Mouse (Mus musculus) urinary bladder, postnatal 10 days (tissue): ENCODE results near the gene Rhox4e.
"Not testable (repeated sequence)": the region's sequence is repeated elsewhere in the genome, so short reads cannot be mapped to it uniquely, and the experiment has no call there.

Source experiments
- DNase-seq: peaks from one replicate; pipeline ENCODE4 v3.0.0; 2022; ENCODE audit warnings: low spot score

Rhox4e gene

DNA sequence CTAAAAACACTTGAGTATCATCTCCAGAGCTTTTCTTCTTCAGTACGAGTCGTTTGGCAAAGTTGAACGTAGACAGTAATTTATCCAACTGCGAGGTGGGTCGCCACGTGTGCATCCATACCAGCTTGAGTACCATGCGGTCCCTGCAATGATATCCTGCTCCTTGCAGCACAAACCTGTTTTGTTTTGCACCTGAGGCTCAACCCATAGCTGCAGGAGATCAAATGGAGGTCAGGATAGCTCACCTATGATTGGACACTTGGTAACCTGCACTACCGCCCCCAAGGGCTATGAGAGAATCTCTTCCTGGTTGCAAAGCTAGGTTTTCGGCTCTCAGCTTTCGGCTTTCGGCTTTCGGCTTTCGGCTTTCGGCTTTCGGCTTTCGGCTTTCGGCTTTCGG is at the start of gene Rhox4e:
TSS of gene Rhox4e (plus strand) at position 301 of the 400 bp plus-strand sequence.
- not testable (repeated sequence) for DNase-seq

DNA sequence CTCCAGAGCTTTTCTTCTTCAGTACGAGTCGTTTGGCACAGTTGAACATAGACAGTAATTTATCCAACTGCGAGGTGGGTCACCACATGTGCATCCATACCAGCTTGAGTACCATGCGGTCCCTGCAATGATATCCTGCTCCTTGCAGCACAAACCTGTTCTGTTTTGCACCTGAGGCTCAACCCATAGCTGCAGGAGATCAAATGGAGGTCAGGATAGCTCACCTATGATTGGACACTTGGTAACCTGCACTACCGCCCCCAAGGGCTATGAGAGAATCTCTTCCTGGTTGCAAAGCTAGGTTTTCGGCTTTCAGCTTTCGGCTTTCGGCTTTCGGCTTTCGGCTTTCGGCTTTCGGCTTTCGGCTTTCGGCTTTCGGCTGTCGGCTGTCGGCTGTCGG is 43.2 kb upstream of the Rhox4e start, which contains the start of gene Rhox4d:
TSS of gene Rhox4d (plus strand) at position 301 of the 400 bp plus-strand sequence.
- DNase-seq: not testable (repeated sequence)

DNA sequence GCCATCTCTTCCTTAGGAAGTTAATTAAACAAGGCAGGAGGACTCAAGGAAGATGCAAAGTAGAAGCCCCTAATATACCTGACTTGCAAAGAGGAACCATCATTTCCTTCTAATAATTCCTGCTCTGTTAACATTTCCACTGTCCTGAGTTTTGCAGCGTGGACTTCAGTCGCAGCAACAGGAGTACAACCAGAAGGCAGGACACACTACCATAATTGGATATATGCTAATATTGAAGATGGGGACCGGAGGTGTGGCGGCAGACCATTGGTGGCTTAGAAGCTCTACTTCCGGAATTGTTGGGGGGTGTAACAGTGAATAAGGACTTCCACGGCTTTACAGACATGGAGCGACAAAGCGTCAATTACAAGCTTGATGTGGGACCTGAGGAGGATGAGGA is 27.1 kb upstream of the Rhox4e start, which contains the start of gene Rhox2e:
TSS of gene Rhox2e (plus strand) at position 301 of the 400 bp plus-strand sequence.
- DNase-seq: not testable (repeated sequence)

DNA sequence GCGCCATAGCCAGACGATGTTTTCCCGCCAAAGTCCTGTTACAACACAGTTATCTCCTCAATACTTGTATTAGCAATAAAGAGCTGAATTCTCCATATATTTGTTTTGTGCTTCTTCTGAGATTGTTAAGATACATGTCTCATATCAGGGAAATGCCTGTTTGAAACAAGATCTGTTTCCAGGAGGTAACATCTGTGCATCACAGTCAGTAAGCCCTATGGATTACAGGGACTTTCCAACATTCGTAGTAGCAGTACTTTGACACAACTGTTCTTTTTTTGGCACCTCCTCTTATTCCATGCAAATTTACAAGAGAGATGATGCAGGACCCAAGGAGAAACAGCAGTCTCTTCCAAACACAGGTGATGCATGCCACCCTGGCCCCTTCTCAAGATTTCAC is 15.5 kb upstream of the Rhox4e start, which contains the start of gene Rhox3e:
TSS of gene Rhox3e (plus strand) at position 301 of the 400 bp plus-strand sequence.
- not testable (repeated sequence) for DNase-seq

DNA sequence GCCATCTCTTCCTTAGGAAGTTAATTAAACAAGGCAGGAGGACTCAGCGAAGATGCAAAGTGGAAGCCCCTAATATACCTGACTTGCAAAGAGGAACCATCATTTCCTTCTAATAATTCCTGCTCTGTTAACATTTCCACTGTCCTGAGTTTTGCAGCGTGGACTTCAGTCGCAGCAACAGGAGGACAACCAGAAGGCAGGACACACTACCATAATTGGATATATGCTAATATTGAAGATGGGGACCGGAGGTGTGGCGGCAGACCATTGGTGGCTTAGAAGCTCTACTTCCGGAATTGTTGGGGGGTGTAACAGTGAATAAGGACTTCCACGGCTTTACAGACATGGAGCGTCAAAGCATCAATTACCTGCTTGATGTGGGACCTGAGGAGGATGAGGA is 13.9 kb downstream of the Rhox4e start, which contains the start of gene Rhox2f:
TSS of gene Rhox2f (plus strand) at position 301 of the 400 bp plus-strand sequence.
- DNase-seq: not testable (repeated sequence)

DNA sequence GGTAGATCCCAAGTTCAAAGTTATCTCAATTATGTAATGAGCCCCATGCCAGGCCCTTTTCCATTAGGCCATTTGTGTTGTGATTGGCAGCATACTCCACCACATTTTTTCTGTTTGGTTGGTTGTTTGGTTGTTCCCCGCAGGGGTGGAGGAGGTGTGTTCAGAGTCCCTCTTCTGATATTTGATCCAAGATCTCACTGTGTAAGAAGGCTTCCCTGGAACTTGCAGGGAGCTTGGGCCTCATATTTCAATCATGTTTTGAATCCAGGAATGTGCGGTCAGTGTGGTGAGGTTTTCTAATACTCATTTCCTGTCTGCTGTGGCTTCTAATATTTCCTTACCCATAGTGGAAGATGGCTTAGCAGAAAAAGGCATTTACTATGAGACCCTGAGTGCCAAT is 15.4 kb downstream of the Rhox4e start:
- DNase-seq: not testable (repeated sequence)

DNA sequence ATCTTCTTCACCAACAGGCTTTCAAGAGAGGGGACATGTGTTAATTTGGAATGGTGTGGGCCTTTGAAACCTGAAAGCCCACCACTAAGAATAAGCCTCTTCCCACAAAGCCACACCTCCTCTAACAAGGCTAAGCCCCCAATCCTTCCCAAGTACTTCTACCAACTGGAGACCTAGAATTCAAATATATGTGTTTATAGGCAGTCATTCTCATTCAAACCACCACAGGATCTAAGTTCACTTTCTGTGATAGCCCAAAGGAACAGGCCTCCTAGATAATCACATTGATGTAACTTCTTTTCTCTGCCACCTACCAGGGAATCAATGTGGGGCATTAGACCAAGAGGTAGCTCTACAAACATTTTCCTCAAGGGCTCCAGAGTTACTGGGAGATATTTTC is 23.5 kb downstream of the Rhox4e start, which contains the start of gene Rhox3f:
TSS of gene Rhox3f (plus strand) at position 301 of the 400 bp plus-strand sequence.
- not testable (repeated sequence) for DNase-seq

DNA sequence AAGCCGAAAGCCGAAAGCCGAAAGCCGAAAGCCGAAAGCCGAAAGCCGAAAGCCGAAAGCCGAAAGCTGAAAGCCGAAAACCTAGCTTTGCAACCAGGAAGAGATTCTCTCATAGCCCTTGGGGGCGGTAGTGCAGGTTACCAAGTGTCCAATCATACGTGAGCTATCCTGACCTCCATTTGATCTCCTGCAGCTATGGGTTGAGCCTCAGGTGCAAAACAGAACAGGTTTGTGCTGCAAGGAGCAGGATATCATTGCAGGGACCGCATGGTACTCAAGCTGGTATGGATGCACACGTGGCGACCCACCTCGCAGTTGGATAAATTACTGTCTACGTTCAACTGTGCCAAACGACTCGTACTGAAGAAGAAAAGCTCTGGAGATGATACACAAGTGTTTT is 50.4 kb downstream of the Rhox4e start, which contains the start of gene Rhox4f:
TSS of gene Rhox4f (minus strand) at position 101 of the 400 bp plus-strand sequence.
- not testable (repeated sequence) for DNase-seq
